Mouse (Mus musculus): ENCODE measurements around the gene Stard13. TPM values are rescaled to one million over a fixed set of nuclear protein-coding genes. Genes with fewer than 3 reads are reported as not detected.

The Stard13 gene
- total and polyA plus RNA-seq, 2 experiments: 7.8 to 21.3 TPM

DNA sequence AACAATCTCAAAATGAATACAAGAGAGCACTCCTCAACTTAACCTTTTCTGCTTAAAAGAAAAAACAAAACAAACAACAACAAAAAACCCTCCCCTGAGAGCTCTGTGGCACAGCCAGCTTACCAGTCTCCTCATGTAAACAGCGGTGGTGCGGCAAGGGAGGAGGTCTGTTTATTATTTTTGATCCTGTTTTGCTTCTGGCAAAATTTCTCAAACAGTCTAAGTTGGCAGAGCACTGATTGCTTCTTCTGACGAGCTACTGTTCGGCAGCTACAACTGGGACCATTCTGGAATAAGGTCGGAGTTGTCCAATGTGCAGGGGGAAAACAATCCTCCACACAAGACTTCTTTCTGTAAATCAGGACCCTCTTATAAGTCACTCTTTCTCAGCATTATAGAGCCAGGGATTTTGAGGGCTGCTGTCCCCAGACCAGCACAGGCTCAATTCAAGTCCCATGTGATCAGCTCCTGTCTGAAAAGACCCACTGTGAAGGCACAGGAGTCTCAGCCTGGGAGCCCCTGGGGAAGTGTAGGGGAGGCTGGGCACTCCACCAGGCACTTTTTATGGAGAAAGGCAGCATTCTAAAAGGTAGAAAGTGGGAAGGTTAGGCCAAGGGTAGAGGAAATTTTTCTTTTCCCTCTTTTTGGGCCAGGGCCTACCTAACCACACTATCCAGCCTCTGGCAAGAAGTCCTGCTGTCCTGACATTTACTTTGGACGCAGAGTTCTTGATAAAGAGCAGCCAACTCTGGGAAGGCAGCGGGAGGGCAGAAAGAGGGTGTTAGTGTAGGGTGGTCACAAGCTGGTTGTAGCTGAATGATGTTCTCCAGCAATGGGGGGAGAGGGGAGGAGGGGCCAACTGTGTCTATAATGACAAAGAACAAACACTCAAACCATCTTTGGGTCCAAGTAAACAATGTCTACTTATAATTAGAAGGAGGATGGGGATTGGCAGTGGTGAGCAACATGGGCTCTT, 58.9 kb downstream of the Stard13 start:
- peak overlapping the region; percentile 14; the same call in 1 of the 2 replicates for H3K4me3 ChIP-seq (ENCODE audit: insufficient read depth, low read depth, low read length)
- WGBS: 23% methylated on average over 7 of the region's 7 CpGs
- H3K36me3 ChIP-seq (ENCODE audit: control insufficient read depth, insufficient read depth, low read length): no peaks in the 10 kb centered on the region
- TF ChIP-seq CTCF (IDR thresholded peaks at IDR 0.05; ENCODE audit: low read depth, low read length) (no peak), POLR2A (IDR thresholded peaks at IDR 0.05; ENCODE audit: extremely low read depth, insufficient read depth, low read length) (no peak)
- peaks cover 63% of the 10 kb centered on the region for H3K4me1 ChIP-seq (ENCODE audit: control insufficient read depth, insufficient read depth, low read length)
- H3K27ac ChIP-seq (replicated peaks; ENCODE audit: insufficient read depth, low read depth, low read length): peak overlapping the region; percentile 97
- H3K79me2 ChIP-seq (ENCODE audit: control insufficient read depth, insufficient read depth, low read length): peaks cover 24% of the 10 kb centered on the region
- peak overlapping the region; percentile 58 for H3K9ac ChIP-seq (ENCODE audit: low read depth, low read length)
- H3K27me3 ChIP-seq (ENCODE audit: control insufficient read depth, insufficient read depth, low read length): no peaks in the 10 kb centered on the region
- DNase-seq (ENCODE audit: extremely low read depth, low read depth, low spot score): peak; percentile 92

DNA sequence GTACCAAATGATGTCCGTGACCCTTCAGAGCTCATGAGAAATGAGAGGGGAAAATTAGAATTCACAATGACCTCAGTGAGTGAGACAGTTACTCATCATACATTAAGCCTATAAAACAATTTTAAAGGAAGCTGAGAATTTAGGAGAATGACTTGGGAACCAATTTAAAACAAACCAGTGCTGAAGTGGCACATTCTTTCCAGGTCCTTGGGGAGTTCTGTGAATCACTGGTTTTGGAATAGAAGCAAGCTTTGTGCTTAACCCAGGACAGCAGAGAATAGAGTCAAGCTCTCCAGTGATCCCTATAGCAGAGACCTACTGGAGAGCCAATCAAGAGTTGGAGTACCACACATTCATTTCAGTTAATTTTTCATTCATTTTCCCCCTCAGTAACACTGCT, 59.9 kb downstream of the Stard13 start:
- H3K4me3 ChIP-seq (ENCODE audit: insufficient read depth, low read depth, low read length): 0 out of 2 replicates have a peak overlapping the region, but pooled peaks have one; percentile 14
- TF ChIP-seq CTCF (IDR thresholded peaks at IDR 0.05; ENCODE audit: low read depth, low read length) (no peak), POLR2A (IDR thresholded peaks at IDR 0.05; ENCODE audit: extremely low read depth, insufficient read depth, low read length) (no peak)
- H3K79me2 ChIP-seq (ENCODE audit: control insufficient read depth, insufficient read depth, low read length): peaks cover 27% of the 10 kb centered on the region
- no peak for DNase-seq (ENCODE audit: extremely low read depth, low read depth, low spot score)
- no peaks in the 10 kb centered on the region for H3K36me3 ChIP-seq (ENCODE audit: control insufficient read depth, insufficient read depth, low read length)
- H3K27me3 ChIP-seq (ENCODE audit: control insufficient read depth, insufficient read depth, low read length): no peaks in the 10 kb centered on the region
- H3K9ac ChIP-seq (ENCODE audit: low read depth, low read length): peak overlapping the region; percentile 66
- WGBS: 91% methylated on average over 1 of the region's 1 CpGs
- peaks cover 67% of the 10 kb centered on the region for H3K4me1 ChIP-seq (ENCODE audit: control insufficient read depth, insufficient read depth, low read length)
- peak overlapping the region; percentile 97 for H3K27ac ChIP-seq (replicated peaks; ENCODE audit: insufficient read depth, low read depth, low read length)

DNA sequence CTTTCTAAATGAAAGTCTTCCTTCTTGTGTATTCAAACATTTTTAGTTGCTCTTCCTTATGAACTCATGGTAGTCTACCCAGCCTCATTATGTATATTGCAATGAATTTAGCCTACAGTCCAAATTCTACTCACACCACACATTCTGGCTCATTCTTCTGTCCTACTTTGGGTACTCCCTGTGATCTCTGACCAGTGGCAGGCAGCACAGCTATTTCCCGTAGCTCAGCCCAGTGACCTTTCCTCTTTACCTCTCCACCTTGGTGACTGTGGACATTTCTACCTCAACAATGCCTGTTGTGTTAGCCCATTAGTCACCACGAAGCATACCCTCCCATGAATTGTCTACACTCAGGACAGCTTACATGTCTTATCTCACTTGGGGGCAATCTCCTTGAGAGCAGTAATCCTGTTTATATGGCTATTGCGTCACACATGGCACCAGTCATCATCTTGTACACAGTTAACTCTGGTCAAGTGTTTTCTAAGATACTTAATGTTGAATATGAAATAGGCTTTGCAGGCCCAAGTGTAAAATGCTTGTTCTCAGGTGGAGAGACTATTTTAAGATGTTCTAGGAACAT, 63.4 kb downstream of the Stard13 start:
- peak; percentile 93 for DNase-seq (ENCODE audit: extremely low read depth, low read depth, low spot score)
- peak overlapping the region; percentile 83 for H3K27ac ChIP-seq (replicated peaks; ENCODE audit: insufficient read depth, low read depth, low read length)
- H3K9ac ChIP-seq (ENCODE audit: low read depth, low read length): no peak overlapping the region
- no peak overlapping the region for H3K4me3 ChIP-seq (ENCODE audit: insufficient read depth, low read depth, low read length)
- peaks cover 60% of the 10 kb centered on the region for H3K4me1 ChIP-seq (ENCODE audit: control insufficient read depth, insufficient read depth, low read length)
- H3K36me3 ChIP-seq (ENCODE audit: control insufficient read depth, insufficient read depth, low read length): no peaks in the 10 kb centered on the region
- no peak for TF ChIP-seq POLR2A (IDR thresholded peaks at IDR 0.05; ENCODE audit: extremely low read depth, insufficient read depth, low read length)
- no peak for TF ChIP-seq CTCF (IDR thresholded peaks at IDR 0.05; ENCODE audit: low read depth, low read length)
- H3K79me2 ChIP-seq (ENCODE audit: control insufficient read depth, insufficient read depth, low read length): peaks cover 35% of the 10 kb centered on the region; the same call in 1 of the 2 replicates
- no peaks in the 10 kb centered on the region for H3K27me3 ChIP-seq (ENCODE audit: control insufficient read depth, insufficient read depth, low read length)
- 31% methylated on average over 3 of the region's 3 CpGs for WGBS

DNA sequence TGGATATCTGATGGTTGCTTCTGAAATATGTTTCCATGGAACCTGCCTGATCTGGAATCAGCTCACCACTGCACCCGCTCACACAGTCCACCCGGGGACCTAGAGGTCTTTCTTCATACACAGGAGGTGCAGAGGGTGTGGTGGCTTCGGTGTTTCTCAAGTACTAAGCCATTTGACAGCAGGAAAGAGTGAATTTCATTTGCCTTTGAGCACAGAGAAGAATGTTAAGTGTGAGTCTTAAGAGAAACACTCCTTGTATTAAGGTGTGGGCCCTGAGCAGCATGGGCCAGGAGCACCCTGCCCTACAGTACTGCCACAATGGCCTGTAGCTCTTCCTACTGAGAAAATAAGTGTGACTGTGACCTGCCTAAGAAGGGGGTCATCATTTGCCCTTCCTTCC, 65.4 kb downstream of the Stard13 start:
- TF ChIP-seq CTCF (IDR thresholded peaks at IDR 0.05; ENCODE audit: low read depth, low read length) (no peak), POLR2A (IDR thresholded peaks at IDR 0.05; ENCODE audit: extremely low read depth, insufficient read depth, low read length) (no peak)
- H3K9ac ChIP-seq (ENCODE audit: low read depth, low read length): no peak overlapping the region
- H3K36me3 ChIP-seq (ENCODE audit: control insufficient read depth, insufficient read depth, low read length): no peaks in the 10 kb centered on the region
- H3K27me3 ChIP-seq (ENCODE audit: control insufficient read depth, insufficient read depth, low read length): no peaks in the 10 kb centered on the region
- peak overlapping the region; percentile 17 for H3K27ac ChIP-seq (replicated peaks; ENCODE audit: insufficient read depth, low read depth, low read length)
- H3K79me2 ChIP-seq (ENCODE audit: control insufficient read depth, insufficient read depth, low read length): peaks cover 38% of the 10 kb centered on the region; the same call in 1 of the 2 replicates
- WGBS: 41% methylated on average over 3 of the region's 3 CpGs
- H3K4me3 ChIP-seq (ENCODE audit: insufficient read depth, low read depth, low read length): no peak overlapping the region
- DNase-seq (ENCODE audit: extremely low read depth, low read depth, low spot score): no peak
- peaks cover 50% of the 10 kb centered on the region for H3K4me1 ChIP-seq (ENCODE audit: control insufficient read depth, insufficient read depth, low read length)

DNA sequence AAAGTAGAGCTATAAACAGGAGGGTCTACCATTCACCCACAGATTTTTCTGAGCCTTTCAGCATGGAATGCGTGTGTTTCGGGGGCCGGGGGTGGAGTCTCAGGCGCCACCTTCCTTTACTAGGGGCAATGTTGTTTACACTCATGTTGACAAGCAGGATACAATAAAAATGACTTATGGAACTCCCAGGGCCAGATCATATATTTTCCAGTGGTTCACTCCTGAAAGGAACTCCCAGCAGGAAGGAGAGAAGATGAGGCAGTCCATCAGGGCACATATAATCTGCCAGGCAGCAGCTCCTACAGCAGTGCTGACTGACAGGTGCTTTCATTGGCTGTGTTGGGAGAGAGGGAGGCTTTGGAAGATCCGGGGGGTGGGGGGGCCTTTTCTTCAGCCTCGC, 66.0 kb downstream of the Stard13 start:
- peaks cover 34% of the 10 kb centered on the region; the same call in 1 of the 2 replicates for H3K79me2 ChIP-seq (ENCODE audit: control insufficient read depth, insufficient read depth, low read length)
- no peak for TF ChIP-seq POLR2A (IDR thresholded peaks at IDR 0.05; ENCODE audit: extremely low read depth, insufficient read depth, low read length)
- no peak for TF ChIP-seq CTCF (IDR thresholded peaks at IDR 0.05; ENCODE audit: low read depth, low read length)
- peak overlapping the region; percentile 17; the same call in 1 of the 2 replicates for H3K27ac ChIP-seq (replicated peaks; ENCODE audit: insufficient read depth, low read depth, low read length)
- no peaks in the 10 kb centered on the region for H3K36me3 ChIP-seq (ENCODE audit: control insufficient read depth, insufficient read depth, low read length)
- peaks cover 45% of the 10 kb centered on the region for H3K4me1 ChIP-seq (ENCODE audit: control insufficient read depth, insufficient read depth, low read length)
- WGBS: 93% methylated on average over 6 of the region's 6 CpGs
- no peaks in the 10 kb centered on the region for H3K27me3 ChIP-seq (ENCODE audit: control insufficient read depth, insufficient read depth, low read length)
- H3K9ac ChIP-seq (ENCODE audit: low read depth, low read length): no peak overlapping the region
- no peak overlapping the region for H3K4me3 ChIP-seq (ENCODE audit: insufficient read depth, low read depth, low read length)
- no peak for DNase-seq (ENCODE audit: extremely low read depth, low read depth, low spot score)
